Mouse (Mus musculus): ENCODE data around the gene Rtn4rl2.

GRCm38 (mm10) chr2:84875842-84876241 is 10.7 kb downstream of the Rtn4rl2 start:
- TF ChIP-seq CTCF (IDR thresholded peaks at IDR 0.05; ENCODE audit: insufficient read depth, low read depth, low read length) (no peak), POLR2A (IDR thresholded peaks at IDR 0.05; ENCODE audit: insufficient read depth, low read depth, low read length) (no peak)

All from olfactory bulb, adult 2 months (tissue).